Mouse (Mus musculus): ENCODE results near the gene Bcas1. TPM values are rescaled to one million over a fixed set of nuclear protein-coding genes. Genes with fewer than 3 reads are reported as not detected.

The Bcas1 gene
- polyA plus RNA-seq, 1 experiment from 2014 or later: 8.4 TPM

DNA sequence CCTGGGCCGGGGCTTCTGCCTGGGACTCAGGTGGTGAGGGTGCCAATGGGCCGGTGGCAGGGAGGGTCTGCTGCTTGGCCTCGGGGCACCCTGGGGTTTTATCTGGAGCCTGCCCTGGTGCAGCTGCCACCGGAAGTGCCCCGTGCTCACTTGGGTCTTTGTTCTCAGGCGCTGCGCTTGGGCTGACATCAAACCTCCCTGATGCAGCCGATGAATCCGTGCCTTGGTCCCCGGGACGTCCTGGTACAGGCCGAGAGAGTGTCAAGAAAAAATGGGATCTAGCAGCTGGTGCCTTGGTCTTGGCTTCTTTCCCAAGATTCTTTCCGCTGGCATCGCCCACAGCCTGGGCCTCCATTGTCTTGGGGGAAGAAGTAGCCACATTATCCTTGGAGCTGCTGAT lies 21.2 kb downstream of the Bcas1 start:
- Histone ChIP-seq H3K9me3 (replicated peaks; ENCODE audit: control insufficient read depth, low read length) (no peaks in the 10 kb centered on the region), H3K4me1 (ENCODE audit: control insufficient read depth, low read depth, low read length) (no peaks in the 10 kb centered on the region), H3K4me3 (ENCODE audit: low read depth, low read length) (no peak overlapping the region), H3K9ac (ENCODE audit: low read depth, low read length) (no peak overlapping the region), H3K4me2 (ENCODE audit: low read depth, low read length) (no peak overlapping the region), H3K36me3 (ENCODE audit: control insufficient read depth, insufficient read depth) (no peaks in the 10 kb centered on the region), H3K27ac (ENCODE audit: low read length) (no peak overlapping the region), H3K27me3 (ENCODE audit: control insufficient read depth, insufficient read depth, low read depth, low read length) (peaks cover 3% of the 10 kb centered on the region; the same call in 1 of the 2 replicates)
- 68% methylated on average over 14 of the region's 14 CpGs for WGBS (ENCODE audit: insufficient replicate concordance)
- no peak for ATAC-seq (ENCODE audit: low read depth)

DNA sequence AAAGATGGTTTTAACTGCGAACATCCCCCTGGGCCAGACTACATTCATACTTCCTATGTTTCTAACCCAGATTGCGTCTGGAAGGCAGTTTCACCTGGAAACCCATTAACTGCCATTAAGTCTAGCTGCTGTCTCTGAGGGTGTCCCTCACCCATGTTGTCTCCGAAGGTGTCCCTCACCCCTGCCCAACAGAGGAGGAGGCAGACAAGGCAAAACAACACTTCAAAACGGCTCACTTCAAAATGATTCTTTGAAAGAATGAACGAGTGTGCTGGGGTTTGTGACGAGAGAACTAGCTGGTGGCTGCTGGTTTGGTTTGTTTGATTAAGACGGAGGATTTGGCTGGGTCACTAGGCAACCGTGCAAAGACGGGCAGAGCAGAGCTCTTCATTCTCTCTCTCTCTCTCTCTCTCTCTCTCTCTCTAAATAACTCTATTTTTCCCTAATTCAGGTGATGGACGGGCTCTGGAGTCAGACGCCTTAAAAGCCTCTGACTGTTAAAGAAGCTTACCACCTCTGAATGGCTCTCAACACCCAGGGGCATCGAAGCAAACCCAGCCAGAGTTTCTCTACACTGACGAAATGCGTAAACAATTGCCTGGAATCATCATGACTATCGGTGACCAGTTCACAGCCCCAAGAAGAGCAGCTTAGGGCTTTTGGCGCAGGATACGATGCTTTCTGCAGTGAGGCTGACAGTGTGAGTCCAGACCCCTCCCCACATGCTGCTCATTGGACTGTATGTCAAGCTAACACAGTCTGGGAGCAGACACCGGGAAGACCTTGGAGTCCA lies 22.7 kb downstream of the Bcas1 start:
- no peak overlapping the region for H3K4me2 ChIP-seq (ENCODE audit: low read depth, low read length)

DNA sequence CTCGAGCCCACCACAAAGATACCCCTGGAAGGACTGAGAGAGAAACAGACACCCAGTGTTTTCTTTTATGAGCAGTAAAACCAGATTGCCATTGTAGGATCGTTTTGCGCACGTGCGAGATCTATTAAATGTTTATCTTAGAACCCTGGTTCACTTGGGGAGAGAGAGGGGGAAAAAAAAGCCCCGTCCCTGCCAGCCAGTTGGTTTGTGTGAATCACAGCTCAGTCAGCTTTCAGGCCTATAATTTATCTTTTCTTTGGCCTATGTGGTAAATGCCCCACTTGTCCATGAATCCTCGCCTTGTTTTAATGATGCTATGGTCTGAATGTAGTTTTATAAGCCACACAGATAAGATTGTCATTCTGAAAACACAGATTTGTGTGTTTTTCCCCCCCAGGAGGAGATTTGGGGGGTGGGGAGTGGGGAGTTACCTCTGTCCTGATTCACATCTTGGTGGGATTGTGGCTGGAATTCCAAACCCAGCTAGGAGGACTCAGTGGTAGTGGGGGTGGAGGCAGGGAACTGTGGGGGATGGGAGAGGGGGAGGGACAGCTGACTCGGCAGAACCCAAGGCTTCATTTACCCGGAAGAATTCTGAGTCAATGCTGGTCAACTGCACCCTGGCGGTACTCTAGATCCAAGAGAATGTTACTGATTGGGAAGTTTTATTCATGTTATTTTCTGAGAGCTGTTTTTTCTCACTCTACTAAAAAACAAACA lies 23.8 kb downstream of the Bcas1 start:
- H3K4me3 ChIP-seq (ENCODE audit: low read depth, low read length): no peak overlapping the region
- no peak for ATAC-seq (ENCODE audit: low read depth)
- H3K4me2 ChIP-seq (ENCODE audit: low read depth, low read length): no peak overlapping the region
- no peak overlapping the region for H3K9ac ChIP-seq (ENCODE audit: low read depth, low read length)
- H3K9me3 ChIP-seq (replicated peaks; ENCODE audit: control insufficient read depth, low read length): no peaks in the 10 kb centered on the region
- H3K27me3 ChIP-seq (ENCODE audit: control insufficient read depth, insufficient read depth, low read depth, low read length): no peaks in the 10 kb centered on the region; the same call in 1 of the 2 replicates
- H3K36me3 ChIP-seq (ENCODE audit: control insufficient read depth, insufficient read depth): no peaks in the 10 kb centered on the region
- WGBS (ENCODE audit: insufficient replicate concordance): 39% methylated on average over 10 of the region's 10 CpGs
- no peak overlapping the region for H3K27ac ChIP-seq (ENCODE audit: low read length)
- H3K4me1 ChIP-seq (ENCODE audit: control insufficient read depth, low read depth, low read length): no peaks in the 10 kb centered on the region

More for the DNA sequence above, 22.7 kb downstream of the Bcas1 start:
- ATAC-seq (ENCODE audit: low read depth): no peak
- peaks cover 3% of the 10 kb centered on the region; the same call in 1 of the 2 replicates for H3K27me3 ChIP-seq (ENCODE audit: control insufficient read depth, insufficient read depth, low read depth, low read length)
- no peaks in the 10 kb centered on the region for H3K4me1 ChIP-seq (ENCODE audit: control insufficient read depth, low read depth, low read length)
- H3K27ac ChIP-seq (ENCODE audit: low read length): no peak overlapping the region
- H3K9ac ChIP-seq (ENCODE audit: low read depth, low read length): no peak overlapping the region
- 37% methylated on average over 18 of the region's 18 CpGs for WGBS (ENCODE audit: insufficient replicate concordance)
- H3K36me3 ChIP-seq (ENCODE audit: control insufficient read depth, insufficient read depth): no peaks in the 10 kb centered on the region
- H3K4me3 ChIP-seq (ENCODE audit: low read depth, low read length): no peak overlapping the region
- no peaks in the 10 kb centered on the region for H3K9me3 ChIP-seq (replicated peaks; ENCODE audit: control insufficient read depth, low read length)

DNA sequence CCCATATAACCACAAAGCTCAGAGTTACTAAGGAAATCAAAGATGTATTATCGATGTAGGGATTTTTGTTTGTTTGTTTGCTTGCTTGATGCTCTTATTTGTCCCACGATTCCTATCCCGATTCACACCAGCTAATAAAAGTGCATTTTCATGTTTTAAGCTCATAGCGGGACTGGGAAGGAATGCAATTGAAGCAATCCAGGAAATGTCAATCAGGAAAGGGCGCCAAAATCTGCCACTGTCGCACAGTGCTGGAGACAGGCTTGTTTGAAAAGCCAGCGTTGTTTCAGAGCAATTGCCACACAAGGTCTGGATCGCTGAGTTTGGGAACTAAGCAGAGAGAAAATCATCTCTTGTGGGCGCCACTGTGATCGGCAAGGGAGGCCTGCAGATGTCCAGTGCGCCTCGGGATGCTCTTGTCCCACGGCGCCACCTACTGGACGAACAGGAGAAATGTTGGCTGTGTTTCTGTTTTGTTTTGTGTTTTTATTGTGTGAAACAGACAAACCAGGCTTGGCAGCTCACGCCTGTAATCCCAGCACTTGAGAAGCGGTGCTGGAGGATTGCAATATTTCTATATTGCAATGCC lies 26.3 kb downstream of the Bcas1 start:
- ATAC-seq (ENCODE audit: low read depth): peak; percentile 43; the same call in 1 of the 2 replicates
- WGBS (ENCODE audit: insufficient replicate concordance): under 1% methylated on average over 17 of the region's 17 CpGs

DNA sequence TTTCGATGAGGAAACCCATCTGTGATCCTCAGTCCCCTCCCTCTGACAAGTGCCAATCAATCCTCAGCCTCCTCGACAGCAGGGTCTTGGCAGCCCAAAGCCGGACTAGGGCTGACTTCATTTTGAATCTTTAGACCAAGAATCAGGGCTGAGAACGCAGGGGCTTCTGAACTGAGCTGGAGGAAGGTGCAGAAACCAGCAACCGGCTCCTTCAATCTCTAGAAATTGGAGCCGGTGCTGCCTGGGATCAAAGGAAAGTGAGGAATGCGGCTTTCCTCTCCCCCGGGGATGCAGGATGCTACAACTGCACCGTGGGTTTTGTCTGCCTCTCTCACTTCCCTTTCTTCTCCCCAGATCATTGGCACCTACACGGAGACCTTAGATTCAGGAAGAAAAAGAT lies 27.0 kb downstream of the Bcas1 start:
- no peak for ATAC-seq (ENCODE audit: low read depth)
- 4% methylated on average over 10 of the region's 10 CpGs for WGBS (ENCODE audit: insufficient replicate concordance)
- Histone ChIP-seq H3K9ac (ENCODE audit: low read depth, low read length) (no peak overlapping the region), H3K4me3 (ENCODE audit: low read depth, low read length) (no peak overlapping the region), H3K9me3 (replicated peaks; ENCODE audit: control insufficient read depth, low read length) (no peaks in the 10 kb centered on the region), H3K4me1 (ENCODE audit: control insufficient read depth, low read depth, low read length) (no peaks in the 10 kb centered on the region), H3K4me2 (ENCODE audit: low read depth, low read length) (peak overlapping the region; percentile 55; the same call in 1 of the 2 replicates), H3K27ac (ENCODE audit: low read length) (no peak overlapping the region), H3K27me3 (ENCODE audit: control insufficient read depth, insufficient read depth, low read depth, low read length) (no peaks in the 10 kb centered on the region), H3K36me3 (ENCODE audit: control insufficient read depth, insufficient read depth) (no peaks in the 10 kb centered on the region)

More for the DNA sequence above, 26.3 kb downstream of the Bcas1 start:
- H3K27me3 ChIP-seq (ENCODE audit: control insufficient read depth, insufficient read depth, low read depth, low read length): no peaks in the 10 kb centered on the region
- no peak overlapping the region for H3K9ac ChIP-seq (ENCODE audit: low read depth, low read length)
- no peaks in the 10 kb centered on the region for H3K4me1 ChIP-seq (ENCODE audit: control insufficient read depth, low read depth, low read length)
- H3K4me2 ChIP-seq (ENCODE audit: low read depth, low read length): peak overlapping the region; percentile 55
- no peaks in the 10 kb centered on the region for H3K36me3 ChIP-seq (ENCODE audit: control insufficient read depth, insufficient read depth)
- no peak overlapping the region for H3K27ac ChIP-seq (ENCODE audit: low read length)
- peak overlapping the region; percentile 20; the same call in 1 of the 2 replicates for H3K4me3 ChIP-seq (ENCODE audit: low read depth, low read length)
- no peaks in the 10 kb centered on the region for H3K9me3 ChIP-seq (replicated peaks; ENCODE audit: control insufficient read depth, low read length)

DNA sequence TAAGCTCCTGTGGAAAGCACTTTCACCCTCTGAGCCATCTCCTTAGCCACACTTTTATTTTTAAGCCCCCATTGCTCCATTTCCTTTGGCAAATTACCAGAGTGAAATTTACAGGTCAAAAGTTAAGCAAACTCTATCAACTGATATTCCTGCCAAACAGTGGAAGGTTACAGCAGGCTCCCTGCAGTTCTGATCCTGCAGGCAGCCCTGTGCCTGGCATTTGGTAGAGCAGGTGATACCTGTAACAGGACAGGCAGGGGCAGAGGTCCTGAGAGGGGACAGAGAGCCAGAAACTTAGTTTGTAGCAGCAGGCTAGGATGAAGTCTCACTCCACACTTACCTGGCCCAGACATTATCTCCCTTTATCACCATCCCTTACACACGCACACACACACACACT lies 35.7 kb downstream of the Bcas1 start:
- Histone ChIP-seq H3K4me3 (ENCODE audit: low read depth, low read length) (no peak overlapping the region), H3K4me1 (ENCODE audit: control insufficient read depth, low read depth, low read length) (no peaks in the 10 kb centered on the region; the same call in 1 of the 2 replicates), H3K4me2 (ENCODE audit: low read depth, low read length) (no peak overlapping the region), H3K9ac (ENCODE audit: low read depth, low read length) (no peak overlapping the region), H3K27me3 (ENCODE audit: control insufficient read depth, insufficient read depth, low read depth, low read length) (no peaks in the 10 kb centered on the region), H3K36me3 (ENCODE audit: control insufficient read depth, insufficient read depth) (no peaks in the 10 kb centered on the region), H3K27ac (ENCODE audit: low read length) (peak overlapping the region; percentile 35; the same call in 1 of the 2 replicates), H3K9me3 (replicated peaks; ENCODE audit: control insufficient read depth, low read length) (no peaks in the 10 kb centered on the region)
- WGBS (ENCODE audit: insufficient replicate concordance): 44% methylated on average over 1 of the region's 1 CpGs
- peak; percentile 88 for ATAC-seq (ENCODE audit: low read depth)

DNA sequence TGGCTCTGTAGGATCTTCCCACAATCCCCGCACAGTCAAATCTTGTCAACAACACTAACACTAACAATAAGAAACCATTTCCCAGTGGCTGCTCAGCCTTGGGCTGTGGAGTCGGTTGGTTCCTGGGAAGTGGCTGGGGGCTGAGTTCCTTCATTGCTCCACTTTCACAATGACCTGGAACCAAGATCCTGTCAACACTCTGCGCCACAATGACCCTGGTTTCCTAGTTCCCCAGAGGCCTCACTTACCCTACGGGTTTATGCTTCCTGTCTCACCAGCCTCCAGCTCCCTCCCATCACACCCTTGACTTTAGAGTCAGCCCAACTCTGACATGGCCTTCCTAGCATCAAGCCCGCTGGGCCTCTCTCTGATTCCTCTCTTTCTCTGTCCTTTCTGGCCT lies 39.3 kb downstream of the Bcas1 start:
- H3K27me3 ChIP-seq (ENCODE audit: control insufficient read depth, insufficient read depth, low read depth, low read length): no peaks in the 10 kb centered on the region
- ATAC-seq (ENCODE audit: low read depth): no peak
- 42% methylated on average over 5 of the region's 5 CpGs for WGBS (ENCODE audit: insufficient replicate concordance)
- no peak overlapping the region for H3K4me3 ChIP-seq (ENCODE audit: low read depth, low read length)
- H3K9me3 ChIP-seq (replicated peaks; ENCODE audit: control insufficient read depth, low read length): no peaks in the 10 kb centered on the region
- no peak overlapping the region for H3K4me2 ChIP-seq (ENCODE audit: low read depth, low read length)
- H3K9ac ChIP-seq (ENCODE audit: low read depth, low read length): no peak overlapping the region
- H3K4me1 ChIP-seq (ENCODE audit: control insufficient read depth, low read depth, low read length): no peaks in the 10 kb centered on the region; the same call in 1 of the 2 replicates
- no peaks in the 10 kb centered on the region for H3K36me3 ChIP-seq (ENCODE audit: control insufficient read depth, insufficient read depth)
- no peak overlapping the region for H3K27ac ChIP-seq (ENCODE audit: low read length)

DNA sequence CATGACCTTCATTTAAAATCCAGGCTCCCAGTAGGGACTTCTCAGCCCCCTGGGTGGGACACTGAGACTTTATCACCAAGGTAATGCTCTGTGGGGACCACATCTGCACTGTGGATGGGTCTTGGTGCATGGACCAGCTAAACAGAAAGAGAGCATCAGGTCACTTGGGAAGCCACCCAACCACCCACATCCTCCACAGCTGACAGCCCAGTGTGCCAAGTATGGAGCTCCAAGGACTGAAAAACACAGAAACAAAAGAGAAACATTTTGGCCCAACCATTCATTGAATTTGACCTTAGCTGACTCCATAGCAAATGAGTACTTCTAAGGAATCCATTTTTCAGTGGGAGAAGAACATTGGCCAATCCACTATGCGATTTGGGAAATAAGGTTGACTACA lies 42.1 kb downstream of the Bcas1 start:
- Histone ChIP-seq H3K4me1 (ENCODE audit: control insufficient read depth, low read depth, low read length) (no peaks in the 10 kb centered on the region; the same call in 1 of the 2 replicates), H3K27me3 (ENCODE audit: control insufficient read depth, insufficient read depth, low read depth, low read length) (no peaks in the 10 kb centered on the region), H3K9ac (ENCODE audit: low read depth, low read length) (no peak overlapping the region), H3K9me3 (replicated peaks; ENCODE audit: control insufficient read depth, low read length) (0 out of 2 replicates have a peak, but pooled peaks cover 2% of the 10 kb centered on the region), H3K27ac (ENCODE audit: low read length) (no peak overlapping the region), H3K36me3 (ENCODE audit: control insufficient read depth, insufficient read depth) (no peaks in the 10 kb centered on the region), H3K4me3 (ENCODE audit: low read depth, low read length) (no peak overlapping the region), H3K4me2 (ENCODE audit: low read depth, low read length) (no peak overlapping the region)
- ATAC-seq (ENCODE audit: low read depth): no peak
- 85% methylated on average over 1 of the region's 1 CpGs for WGBS (ENCODE audit: insufficient replicate concordance)

All from liver, embryonic 16.5 days (tissue).